Mouse (Mus musculus): ENCODE measurements at regions not wholly inside any gene's neighbourhood (a gene's known extent, or its start where the extent isn't known, plus 50 kb on each side); places are given as distances from the start of the nearest gene placed in this dataset.
A peak's percentile ranks its signal among the peaks of the same experiment; 100 is the strongest.

GRCm38 (mm10) chr5:146684429-146684828 is 99.4 kb upstream of the Gpr12 start:
- DNase-seq: no peak

DNA sequence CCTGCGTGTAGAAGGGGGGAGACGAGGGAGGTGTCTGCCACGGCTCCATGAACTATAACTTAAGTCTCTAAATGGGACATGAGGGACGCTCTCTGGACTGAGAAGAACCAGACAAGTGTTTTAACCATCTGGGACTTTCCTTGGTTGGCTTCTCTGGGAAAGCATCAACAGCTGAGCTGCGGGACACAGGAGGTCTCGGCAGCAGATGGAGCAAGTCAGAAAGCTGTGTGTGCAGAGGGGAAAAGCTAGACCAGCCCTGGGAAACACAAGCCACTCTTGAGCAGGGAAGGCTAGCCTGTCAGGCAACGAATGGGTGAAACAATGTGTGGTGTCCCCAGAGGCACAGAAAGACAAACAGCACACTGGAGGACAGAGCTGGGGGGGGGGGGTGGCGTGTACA is 98.5 kb upstream of the Gpr12 start:
- DNase-seq: no peak

DNA sequence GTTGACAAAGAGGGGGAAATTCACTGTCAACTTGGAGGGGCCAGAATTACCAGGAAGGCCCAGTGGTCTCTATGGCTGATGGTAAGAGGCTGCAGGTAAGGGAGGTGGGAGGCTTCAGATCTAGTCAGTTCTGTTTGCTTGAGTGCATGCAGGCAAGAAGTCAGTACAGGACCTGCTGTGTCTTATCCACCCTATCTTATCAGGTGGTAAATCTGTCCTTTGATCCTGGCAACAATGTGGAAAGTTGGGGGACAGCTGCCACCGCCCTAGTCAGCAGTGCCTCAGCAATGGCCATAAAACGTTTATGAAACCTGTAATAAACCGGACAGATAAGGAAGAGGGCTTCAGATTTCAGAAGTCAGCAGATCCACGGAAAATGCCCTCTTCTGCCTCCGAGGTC is 97.9 kb upstream of the Gpr12 start:
- no peak for DNase-seq

GRCm38 (mm10) chr5:146681512-146681911 is 96.5 kb upstream of the Gpr12 start:
- DNase-seq: no peak

DNA sequence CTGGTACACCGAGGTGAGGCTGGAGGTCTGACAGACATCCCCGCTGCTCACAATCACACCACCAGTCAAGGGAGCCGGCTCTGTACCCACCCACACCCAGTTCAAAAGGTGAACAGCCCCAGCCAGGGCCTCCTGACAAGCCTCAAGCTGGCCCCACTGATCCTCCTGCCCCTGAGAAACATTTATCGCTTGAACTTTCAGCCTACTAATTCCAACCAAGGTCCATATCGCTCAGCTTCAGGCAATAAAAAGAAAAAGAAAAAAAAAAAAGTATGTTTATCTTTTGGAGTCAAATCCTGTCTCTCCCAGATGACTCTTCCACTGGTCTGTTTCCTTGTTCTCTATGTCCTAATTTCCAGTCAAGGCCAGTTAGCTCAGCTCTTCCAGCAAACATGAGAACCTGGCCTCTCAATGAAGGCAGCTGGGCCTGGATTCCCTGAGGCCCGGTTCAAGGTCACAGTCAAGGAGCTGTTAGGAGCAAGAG is 94.2 kb upstream of the Gpr12 start:
- DNase-seq: no peak

- no peak for DNase-seq
These were observed 93.7 kb upstream of the Gpr12 start for GRCm38 (mm10) chr5:146678775-146679170.

GRCm38 (mm10) chr5:146678049-146678774 is 93.2 kb upstream of the Gpr12 start:
- DNase-seq: no peak

GRCm38 (mm10) chr5:146677151-146677515 is 92.1 kb upstream of the Gpr12 start:
- no peak for DNase-seq

- DNase-seq: peak; percentile 23
These were observed 91.6 kb upstream of the Gpr12 start for GRCm38 (mm10) chr5:146676470-146677150.

- no peak for DNase-seq
These were observed 90.8 kb upstream of the Gpr12 start for GRCm38 (mm10) chr5:146675887-146676277.

- peak; percentile 41 for DNase-seq
These were observed 90.2 kb upstream of the Gpr12 start for GRCm38 (mm10) chr5:146675006-146675886.

DNA sequence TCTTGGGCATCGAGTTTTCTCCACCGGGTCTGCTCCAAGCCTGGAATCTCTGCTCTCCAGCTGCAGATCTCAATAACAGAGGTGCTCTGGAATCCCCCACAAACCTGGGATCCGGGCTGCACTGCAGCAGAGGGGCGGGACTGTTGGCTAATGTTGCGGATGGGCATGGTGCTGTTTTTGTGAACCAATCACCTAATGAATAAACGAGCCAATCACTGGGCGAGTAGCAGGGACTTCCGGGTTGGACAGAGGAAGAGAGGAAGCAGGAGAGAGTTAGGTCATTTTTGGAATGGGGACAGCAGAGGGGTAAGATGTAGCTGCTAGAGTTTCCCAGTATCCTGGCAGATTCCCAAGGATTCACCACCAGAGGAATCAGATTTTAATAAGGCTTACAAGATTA is 76.7 kb upstream of the Gpr12 start:
- no peak for DNase-seq

DNA sequence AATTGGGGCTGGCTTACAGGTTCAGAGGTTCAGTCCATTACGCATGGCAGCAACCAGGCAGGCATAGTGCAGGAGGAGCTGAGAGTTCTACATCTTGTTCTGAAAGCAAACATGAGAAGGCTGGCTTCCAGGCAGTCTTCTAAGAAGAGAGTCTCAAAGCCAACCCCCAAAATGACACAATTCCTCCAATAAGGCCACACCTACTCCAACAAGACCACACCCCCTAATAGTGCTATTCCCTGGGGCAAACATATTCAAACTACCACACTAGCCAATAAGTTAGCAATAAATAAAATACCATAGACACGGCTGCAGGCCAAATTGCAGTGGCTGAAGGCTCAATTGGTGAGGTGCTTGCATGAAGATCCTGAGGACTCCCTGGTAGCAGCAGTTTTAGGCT is 72.2 kb upstream of the Gpr12 start:
- no peak for DNase-seq

DNA sequence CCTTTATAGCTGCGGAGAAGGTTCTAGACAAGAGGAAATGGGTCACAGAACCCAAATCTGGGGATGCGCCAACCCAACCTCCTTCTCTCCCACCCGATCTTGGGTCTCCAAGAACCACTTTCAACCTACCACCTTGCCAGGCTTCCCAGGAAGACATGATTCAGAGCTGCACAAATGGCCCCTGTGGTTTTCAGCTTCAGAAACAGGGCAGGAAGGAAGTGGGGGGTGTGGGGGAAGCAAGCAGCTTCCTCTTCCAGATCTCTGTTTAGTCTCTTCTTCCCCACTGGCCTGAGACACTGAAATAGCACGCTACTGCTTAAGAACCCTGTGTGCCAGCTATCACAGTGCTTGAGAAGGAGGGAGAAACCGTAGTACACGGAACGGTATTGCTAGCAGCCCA is 70.4 kb upstream of the Gpr12 start:
- DNase-seq: no peak

DNA sequence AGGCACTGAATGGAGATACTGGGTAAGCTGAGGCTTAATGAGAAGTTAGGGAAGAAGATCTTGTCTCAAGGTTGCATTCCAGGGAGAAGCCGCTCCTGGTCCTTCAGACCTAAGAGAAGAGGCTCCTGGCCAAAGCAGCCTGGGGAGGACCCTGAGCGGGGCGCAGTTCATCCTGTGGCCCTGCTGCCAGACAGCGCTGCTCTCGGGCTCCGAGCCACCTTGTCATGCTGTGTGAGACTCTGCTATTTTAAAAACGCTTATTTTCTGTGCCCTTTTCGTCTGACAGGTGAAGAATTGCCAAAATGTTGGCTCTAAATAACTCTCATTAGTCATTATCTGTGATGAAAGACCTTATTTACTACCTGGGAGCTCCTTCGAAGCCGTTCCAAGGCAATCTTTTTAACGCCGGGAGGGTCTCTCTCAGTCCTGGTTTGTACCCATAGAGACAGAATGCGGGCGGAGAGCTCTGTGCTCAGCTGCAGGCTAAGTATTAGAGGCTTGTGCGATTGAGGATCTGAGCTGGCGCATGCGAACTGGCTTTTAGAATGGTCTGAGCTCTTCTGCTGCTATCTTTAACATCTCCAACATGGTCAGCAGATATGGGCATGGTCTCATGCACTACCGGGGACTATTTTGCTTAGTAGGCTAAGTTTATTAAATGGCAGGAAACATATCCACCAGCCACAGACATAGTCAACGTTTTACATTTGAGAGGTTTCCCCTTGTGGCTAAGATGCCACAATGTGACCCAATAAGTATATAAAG is 68.8 kb upstream of the Gpr12 start:
- DNase-seq: no peak

DNA sequence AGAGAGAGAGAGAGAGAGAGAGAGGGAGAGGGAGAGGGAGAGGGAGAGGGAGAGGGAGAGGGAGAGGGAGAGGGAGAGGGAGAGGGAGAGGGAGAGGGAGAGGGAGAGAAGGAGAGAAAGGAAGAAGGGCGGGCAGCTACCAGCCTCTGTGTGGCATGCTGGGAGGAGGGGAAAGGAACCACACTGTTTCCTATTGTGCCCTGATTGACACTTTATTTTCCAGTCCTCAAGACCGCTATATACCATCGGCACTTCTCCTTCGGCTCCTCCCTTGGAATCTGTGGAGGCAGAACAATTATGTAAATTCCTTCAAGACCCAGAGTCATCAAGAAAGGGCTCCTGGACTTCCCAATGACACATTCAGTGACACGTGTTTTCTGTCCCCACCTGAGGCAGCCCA is 67.8 kb upstream of the Gpr12 start:
- no peak for DNase-seq

DNA sequence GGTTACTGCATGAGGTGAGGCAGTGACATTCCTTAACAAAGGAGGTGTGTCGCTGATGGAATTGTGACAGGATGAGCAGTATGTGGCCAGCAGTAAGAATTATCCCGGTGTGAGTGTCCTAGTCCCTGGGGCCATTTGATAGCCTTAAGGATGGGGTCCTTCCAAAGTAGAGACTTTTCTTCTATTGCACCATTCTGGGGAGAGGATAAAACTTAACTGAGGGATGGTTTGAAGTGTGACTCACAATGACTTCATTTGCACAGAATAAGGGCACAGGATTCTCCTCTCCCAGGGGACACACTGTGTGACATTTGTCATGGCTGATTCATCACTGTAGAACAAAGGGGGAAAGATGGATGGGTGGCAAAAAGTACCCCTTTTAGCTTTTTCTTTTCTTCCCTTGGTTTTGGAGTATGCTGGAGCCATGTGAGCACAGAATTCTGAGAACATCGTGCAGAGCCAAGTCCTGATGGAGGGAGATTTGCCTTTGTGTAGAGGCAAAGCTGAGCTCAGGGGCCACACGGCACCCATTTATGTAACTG is 63.6 kb upstream of the Gpr12 start:
- no peak for DNase-seq

DNA sequence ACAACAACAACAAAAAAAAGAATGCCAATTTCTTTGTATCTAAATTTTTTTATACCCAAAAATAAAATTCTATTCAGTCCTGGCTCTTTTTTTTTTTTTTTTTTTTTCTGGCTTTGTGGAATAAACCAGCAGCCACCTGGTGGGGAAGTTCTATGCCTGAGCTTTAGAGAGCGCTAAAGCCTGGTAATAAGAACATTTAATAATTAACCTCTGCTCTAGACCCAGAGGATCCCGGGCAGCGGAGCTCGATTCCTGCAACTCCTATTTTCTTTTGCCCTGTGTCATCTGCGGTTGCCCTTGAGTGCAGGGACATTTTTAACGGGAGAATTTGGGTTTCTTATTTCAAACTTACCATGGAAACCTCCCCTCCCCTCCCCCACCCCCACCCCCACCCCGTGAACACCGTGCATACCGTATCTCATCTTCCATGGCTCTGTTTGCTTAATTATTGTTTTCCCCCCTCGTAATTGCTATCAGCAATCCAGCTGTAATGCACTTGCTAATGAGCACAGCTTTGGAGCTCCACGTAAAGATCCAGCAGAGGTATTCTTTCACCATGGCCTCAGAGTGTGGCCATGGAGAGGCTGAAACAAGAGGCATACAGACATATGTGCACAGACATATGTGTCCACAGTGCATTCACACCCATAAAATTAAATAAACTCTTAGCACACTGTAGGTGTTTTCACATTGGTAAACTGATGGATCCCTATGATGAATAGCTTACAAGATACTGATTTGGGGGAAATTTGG is 62.8 kb upstream of the Gpr12 start:
- DNase-seq: no peak

GRCm38 (mm10) chr5:146644499-146644898 is 59.5 kb upstream of the Gpr12 start:
- peak; percentile 9 for DNase-seq

DNA sequence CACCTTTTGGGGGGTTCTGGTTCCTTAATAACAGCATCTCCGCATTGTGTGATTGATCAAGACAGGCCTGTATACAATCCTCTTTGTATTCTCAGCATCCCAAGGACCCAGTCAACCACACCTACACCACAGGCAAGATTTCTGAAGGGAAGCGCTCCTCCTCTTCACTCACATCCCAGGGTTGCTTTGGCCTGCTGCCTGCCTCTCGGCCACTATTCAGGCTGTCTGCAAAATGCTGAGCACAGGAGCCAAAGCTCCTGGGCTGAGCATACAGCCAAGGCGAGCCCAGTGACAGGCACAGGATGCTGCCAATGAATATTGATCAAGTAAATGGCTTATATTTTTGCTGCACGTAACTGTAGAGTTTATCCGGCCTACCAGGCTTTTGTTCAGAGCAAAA is 56.9 kb upstream of the Gpr12 start:
- no peak for DNase-seq

GRCm38 (mm10) chr5:146636859-146637258 is 51.8 kb upstream of the Gpr12 start:
- no peak for DNase-seq

All from adrenal gland, adult 8-10 months (tissue).